Mouse (Mus musculus): ENCODE data around the gene Sox9. TPM values are rescaled to one million over a fixed set of nuclear protein-coding genes. Genes with fewer than 3 reads are reported as not detected.

Gene Sox9
- polyA plus RNA-seq (2012; rRNA removed) = 30.6 and 35.4 TPM in 2 replicates

GRCm38 (mm10) chr11:112781994-112782356 lies at the start of gene Sox9:
Sox9 (plus strand) TSS chr11:112782224.

Data from central nervous system, embryonic 14 days (tissue).